Mouse (Mus musculus): ENCODE results near the gene Speer4f1. TPM values are rescaled to one million over a fixed set of nuclear protein-coding genes. Genes with fewer than 3 reads are reported as not detected.
"Not testable (repeated sequence)": the region's sequence is repeated elsewhere in the genome, so short reads cannot be mapped to it uniquely, and the experiment has no call there.

The Speer4f1 gene
- not detected in 2 replicates for polyA plus RNA-seq (2015; fragmentation: Nextera tagmentation; extraction: Ambion mirVana)

- H3K36me3 ChIP-seq; ATAC-seq (ENCODE audit: insufficient number of reproducible peaks, low FRiP score, low TSS enrichment, low read depth); H3K9ac ChIP-seq; H3K4me2 ChIP-seq (replicated peaks); H3K4me1 ChIP-seq; H3K27ac ChIP-seq (replicated peaks); H3K27me3 ChIP-seq; H3K4me3 ChIP-seq (replicated peaks); H3K9me3 ChIP-seq (replicated peaks): not testable (repeated sequence)
- 67% methylated on average over 1 of the region's 1 CpGs for WGBS
These were observed at the start of gene Speer4f1 for GRCm38 (mm10) chr5:17475798-17476197. TSS of gene Speer4f1 (plus strand) at chr5:17476098.

- Histone ChIP-seq H3K9me3 (replicated peaks) (no peaks in the 10 kb centered on the region), H3K27ac (replicated peaks) (no peak overlapping the region), H3K9ac (no peak overlapping the region), H3K4me3 (replicated peaks) (no peak overlapping the region), H3K36me3 (no peaks in the 10 kb centered on the region), H3K4me1 (no peaks in the 10 kb centered on the region), H3K4me2 (replicated peaks) (no peak overlapping the region), H3K27me3 (no peaks in the 10 kb centered on the region)
- WGBS: 83% methylated on average over 1 of the region's 1 CpGs
- ATAC-seq (ENCODE audit: insufficient number of reproducible peaks, low FRiP score, low TSS enrichment, low read depth): no peak
These were observed 49.0 kb upstream of the Speer4f1 start for GRCm38 (mm10) chr5:17426930-17427329.

DNA sequence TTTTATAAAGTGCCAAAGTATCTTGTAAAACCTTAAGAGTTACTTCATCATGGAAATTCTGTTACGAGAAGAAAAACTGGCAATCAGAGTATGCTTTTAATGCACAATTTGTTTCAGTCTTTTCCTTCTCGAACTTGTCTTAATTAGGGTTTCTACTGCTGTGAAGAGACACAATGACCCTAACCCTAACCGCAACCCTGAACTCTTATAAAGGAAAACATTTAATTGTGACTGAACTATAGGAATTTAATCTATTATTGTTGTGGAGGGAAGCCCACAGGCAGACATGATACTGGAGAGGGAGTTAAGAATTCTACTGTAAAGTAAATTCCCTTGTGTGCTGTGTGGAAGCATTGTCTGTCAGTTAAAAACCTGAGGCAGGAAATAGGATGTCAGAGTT is 41.2 kb upstream of the Speer4f1 start:
- Histone ChIP-seq H3K4me2 (replicated peaks) (no peak overlapping the region), H3K4me3 (replicated peaks) (no peak overlapping the region), H3K36me3 (no peaks in the 10 kb centered on the region), H3K27ac (replicated peaks) (no peak overlapping the region), H3K27me3 (no peaks in the 10 kb centered on the region), H3K4me1 (no peaks in the 10 kb centered on the region), H3K9ac (no peak overlapping the region), H3K9me3 (replicated peaks) (no peaks in the 10 kb centered on the region)
- no peak for ATAC-seq (ENCODE audit: insufficient number of reproducible peaks, low FRiP score, low TSS enrichment, low read depth)
- 68% methylated on average over 3 of the region's 3 CpGs for WGBS

DNA sequence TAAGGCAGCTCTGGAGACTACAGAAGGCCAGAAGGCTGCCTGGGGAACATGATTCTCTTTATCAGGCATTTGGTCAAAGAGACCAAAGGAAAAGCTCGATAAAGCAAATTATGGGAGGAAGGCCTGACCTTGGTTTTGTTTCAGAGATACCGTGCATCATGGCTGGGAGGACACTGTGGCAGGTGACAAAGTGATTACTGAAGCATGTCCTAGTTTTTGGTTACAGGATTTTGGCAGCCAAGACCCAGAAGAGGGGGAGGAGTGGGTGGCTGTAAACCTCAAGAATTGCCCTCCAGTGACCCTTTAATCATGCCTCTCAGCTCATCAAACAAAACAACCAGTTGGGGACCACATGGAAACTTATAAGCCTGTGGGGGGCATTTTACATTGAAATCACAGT is 39.7 kb upstream of the Speer4f1 start:
- 34% methylated on average over 2 of the region's 2 CpGs for WGBS
- Histone ChIP-seq H3K27ac (replicated peaks) (no peak overlapping the region), H3K4me2 (replicated peaks) (no peak overlapping the region), H3K9ac (no peak overlapping the region), H3K9me3 (replicated peaks) (no peaks in the 10 kb centered on the region), H3K4me3 (replicated peaks) (no peak overlapping the region), H3K27me3 (no peaks in the 10 kb centered on the region), H3K36me3 (no peaks in the 10 kb centered on the region), H3K4me1 (no peaks in the 10 kb centered on the region)
- ATAC-seq (ENCODE audit: insufficient number of reproducible peaks, low FRiP score, low TSS enrichment, low read depth): no peak

DNA sequence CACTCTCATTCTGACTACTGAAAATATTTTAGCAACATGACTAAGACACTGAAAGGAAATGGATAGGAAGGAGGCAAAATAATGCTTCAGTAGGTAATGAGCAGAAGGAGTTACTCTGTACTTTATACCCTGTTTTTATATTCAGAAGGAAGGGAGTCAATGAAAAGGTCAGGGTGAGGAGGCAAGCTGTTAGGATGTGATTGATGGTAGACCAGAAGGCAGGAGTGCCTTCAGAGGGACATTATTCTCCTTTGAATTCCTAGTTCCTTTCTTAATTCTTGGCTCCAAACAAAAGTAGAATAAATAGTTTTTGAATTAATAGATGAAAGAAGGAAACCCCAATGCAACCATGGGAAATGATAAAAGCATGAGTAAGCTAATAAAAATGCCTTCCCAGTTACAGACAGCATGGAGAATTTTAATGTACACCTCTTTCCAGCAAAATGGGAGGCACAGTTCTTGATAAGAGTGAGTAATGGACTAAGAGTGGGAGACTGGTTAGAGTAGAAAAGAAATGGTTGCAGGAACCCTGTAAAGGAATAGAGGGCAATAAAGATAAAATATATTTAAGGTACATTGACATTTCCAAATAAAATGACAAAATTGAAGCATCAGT is 36.3 kb upstream of the Speer4f1 start:
- H3K27me3 ChIP-seq: no peaks in the 10 kb centered on the region
- H3K4me2 ChIP-seq (replicated peaks): no peak overlapping the region
- no peak overlapping the region for H3K9ac ChIP-seq
- H3K4me1 ChIP-seq: no peaks in the 10 kb centered on the region
- no peaks in the 10 kb centered on the region for H3K9me3 ChIP-seq (replicated peaks)
- H3K4me3 ChIP-seq (replicated peaks): no peak overlapping the region
- ATAC-seq (ENCODE audit: insufficient number of reproducible peaks, low FRiP score, low TSS enrichment, low read depth): no peak
- no peaks in the 10 kb centered on the region for H3K36me3 ChIP-seq
- H3K27ac ChIP-seq (replicated peaks): no peak overlapping the region

GRCm38 (mm10) chr5:17454059-17454458 is 21.8 kb upstream of the Speer4f1 start:
- H3K4me3 ChIP-seq (replicated peaks): no peak overlapping the region
- no peaks in the 10 kb centered on the region for H3K9me3 ChIP-seq (replicated peaks)
- whole genome bisulfite sequencing: 79% methylated on average over 5 of the region's 5 CpGs
- H3K4me2 ChIP-seq (replicated peaks): no peak overlapping the region
- H3K4me1 ChIP-seq: no peaks in the 10 kb centered on the region
- no peaks in the 10 kb centered on the region for H3K36me3 ChIP-seq
- H3K27ac ChIP-seq (replicated peaks): no peak overlapping the region
- no peak for ATAC-seq (ENCODE audit: insufficient number of reproducible peaks, low FRiP score, low TSS enrichment, low read depth)
- no peaks in the 10 kb centered on the region for H3K27me3 ChIP-seq
- H3K9ac ChIP-seq: no peak overlapping the region

DNA sequence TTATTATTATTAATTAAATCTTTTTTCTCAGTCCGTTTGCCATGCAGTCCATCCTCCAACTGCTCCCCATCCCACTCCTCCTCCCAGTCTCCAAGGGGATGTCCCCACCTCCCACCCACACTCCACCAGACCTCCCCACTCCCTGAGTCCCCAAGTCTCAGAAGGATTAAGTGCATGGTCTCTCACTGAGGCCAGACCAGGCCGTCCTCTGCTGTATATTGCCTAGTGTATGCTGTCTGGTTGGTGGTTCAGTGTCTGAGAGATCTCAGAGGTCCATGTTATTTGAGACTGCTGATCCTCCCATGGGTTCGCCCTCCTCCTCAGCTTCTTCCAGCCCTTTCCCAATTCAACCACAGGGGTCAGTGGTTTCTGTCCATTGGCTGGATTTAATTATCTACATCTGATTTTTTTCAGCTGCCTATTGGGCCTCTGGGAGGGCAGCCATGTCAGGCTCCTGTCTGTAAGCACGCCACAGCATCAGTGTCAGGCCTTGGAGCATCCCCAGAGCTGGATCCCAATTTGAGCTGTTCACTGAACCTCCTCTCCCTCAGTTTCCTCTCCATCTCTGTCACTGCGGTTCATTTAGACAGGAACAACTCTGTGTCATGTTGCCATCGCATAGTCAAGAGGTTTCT is 20.8 kb upstream of the Speer4f1 start:
- no peak for ATAC-seq (ENCODE audit: insufficient number of reproducible peaks, low FRiP score, low TSS enrichment, low read depth)
- H3K27me3 ChIP-seq: no peaks in the 10 kb centered on the region
- H3K27ac ChIP-seq (replicated peaks): no peak overlapping the region

GRCm38 (mm10) chr5:17456671-17457070 is 19.2 kb upstream of the Speer4f1 start:
- Histone ChIP-seq H3K9me3 (replicated peaks) (no peaks in the 10 kb centered on the region), H3K4me2 (replicated peaks) (no peak overlapping the region), H3K9ac (no peak overlapping the region), H3K27ac (replicated peaks) (no peak overlapping the region), H3K4me1 (no peaks in the 10 kb centered on the region), H3K4me3 (replicated peaks) (no peak overlapping the region), H3K27me3 (no peaks in the 10 kb centered on the region), H3K36me3 (no peaks in the 10 kb centered on the region)
- 57% methylated on average over 3 of the region's 3 CpGs for WGBS
- ATAC-seq (ENCODE audit: insufficient number of reproducible peaks, low FRiP score, low TSS enrichment, low read depth): no peak

More for the DNA sequence above, 20.8 kb upstream of the Speer4f1 start:
- Histone ChIP-seq H3K36me3 (no peaks in the 10 kb centered on the region), H3K9me3 (replicated peaks) (no peaks in the 10 kb centered on the region), H3K4me2 (replicated peaks) (no peak overlapping the region), H3K4me3 (replicated peaks) (no peak overlapping the region), H3K4me1 (no peaks in the 10 kb centered on the region), H3K9ac (no peak overlapping the region)
- 55% methylated on average over 6 of the region's 6 CpGs for WGBS

GRCm38 (mm10) chr5:17468120-17468519 is 7.8 kb upstream of the Speer4f1 start:
- H3K36me3 ChIP-seq; H3K9ac ChIP-seq; H3K9me3 ChIP-seq (replicated peaks); ATAC-seq (ENCODE audit: insufficient number of reproducible peaks, low FRiP score, low TSS enrichment, low read depth); H3K27ac ChIP-seq (replicated peaks); H3K27me3 ChIP-seq; H3K4me2 ChIP-seq (replicated peaks); H3K4me3 ChIP-seq (replicated peaks); H3K4me1 ChIP-seq: not testable (repeated sequence)
- WGBS: 72% methylated on average over 4 of the region's 4 CpGs

- Histone ChIP-seq H3K4me3 (replicated peaks) (no peak overlapping the region), H3K4me1 (no peaks in the 10 kb centered on the region), H3K27me3 (no peaks in the 10 kb centered on the region), H3K36me3 (no peaks in the 10 kb centered on the region), H3K27ac (replicated peaks) (no peak overlapping the region), H3K9ac (no peak overlapping the region), H3K4me2 (replicated peaks) (no peak overlapping the region), H3K9me3 (replicated peaks) (no peaks in the 10 kb centered on the region)
- no peak for ATAC-seq (ENCODE audit: insufficient number of reproducible peaks, low FRiP score, low TSS enrichment, low read depth)
- WGBS: 63% methylated on average over 1 of the region's 1 CpGs
These were observed 578 bp downstream of the Speer4f1 start for GRCm38 (mm10) chr5:17476476-17476875.

DNA sequence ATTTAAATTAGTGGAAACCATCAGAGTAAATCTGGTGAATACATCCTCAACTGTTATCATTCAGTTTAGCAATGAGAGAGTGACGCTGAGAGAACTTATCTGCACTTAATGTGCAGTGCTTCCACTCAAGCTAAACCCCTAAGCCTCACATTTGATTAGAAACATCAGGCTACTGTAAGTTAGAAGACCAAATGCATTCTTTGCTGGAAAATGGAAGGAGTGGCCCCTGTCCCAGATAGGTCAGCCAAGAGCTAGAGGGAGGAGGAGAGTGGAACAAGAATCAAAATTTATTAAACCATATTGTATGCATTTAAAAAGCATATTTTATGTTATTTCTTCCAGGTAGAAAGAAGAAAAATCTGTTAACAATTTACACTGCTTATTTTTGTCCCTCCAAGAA is 14.0 kb downstream of the Speer4f1 start:
- Histone ChIP-seq H3K4me2 (replicated peaks) (no peak overlapping the region), H3K27me3 (no peaks in the 10 kb centered on the region), H3K4me1 (0 out of 2 replicates have a peak, but pooled peaks cover 3% of the 10 kb centered on the region), H3K27ac (replicated peaks) (no peak overlapping the region), H3K4me3 (replicated peaks) (no peak overlapping the region), H3K9ac (no peak overlapping the region), H3K36me3 (no peaks in the 10 kb centered on the region), H3K9me3 (replicated peaks) (no peaks in the 10 kb centered on the region)
- ATAC-seq (ENCODE audit: insufficient number of reproducible peaks, low FRiP score, low TSS enrichment, low read depth): no peak; the same call in 1 of the 2 replicates
- 32% methylated on average over 1 of the region's 1 CpGs for WGBS

- H3K9ac ChIP-seq: no peak overlapping the region
- H3K36me3 ChIP-seq: no peaks in the 10 kb centered on the region
- no peaks in the 10 kb centered on the region for H3K9me3 ChIP-seq (replicated peaks)
- no peak overlapping the region for H3K4me2 ChIP-seq (replicated peaks)
- whole genome bisulfite sequencing: 83% methylated on average over 2 of the region's 2 CpGs
- ATAC-seq (ENCODE audit: insufficient number of reproducible peaks, low FRiP score, low TSS enrichment, low read depth): no peak
- H3K4me3 ChIP-seq (replicated peaks): no peak overlapping the region
- 0 out of 2 replicates have a peak, but pooled peaks cover 3% of the 10 kb centered on the region for H3K4me1 ChIP-seq
- no peaks in the 10 kb centered on the region for H3K27me3 ChIP-seq
- no peak overlapping the region for H3K27ac ChIP-seq (replicated peaks)
These were observed 19.7 kb downstream of the Speer4f1 start for GRCm38 (mm10) chr5:17495616-17496015.

Data from embryonic facial prominence, embryonic 15.5 days (tissue).